ENCODE assay signal across 7 mouse cellular contexts in the genomic region with DNA sequence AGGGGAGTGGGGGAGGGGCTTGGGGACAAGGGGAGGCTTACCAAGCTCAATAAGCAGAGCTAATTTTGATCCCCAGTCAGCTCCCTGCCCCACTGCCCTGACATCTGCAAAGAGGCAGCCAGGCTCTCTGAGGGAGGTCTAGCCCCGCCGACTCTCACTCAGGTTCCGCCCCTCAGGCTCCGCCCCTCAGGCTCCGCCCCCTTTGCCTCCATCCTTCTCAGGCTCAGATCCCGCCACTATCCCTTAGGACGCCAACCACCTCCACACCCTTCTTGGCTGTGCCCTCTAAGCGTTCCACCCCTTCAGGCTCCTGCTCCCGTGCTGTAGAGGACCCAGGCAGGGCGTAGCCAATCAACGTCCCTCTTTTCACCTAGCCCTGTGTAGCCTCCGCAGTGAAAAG. TPM values are rescaled to one million over a fixed set of nuclear protein-coding genes. Genes with fewer than 3 reads are reported as not detected.
DNase-seq lines count a peak whose midpoint lies in the region; ATAC-seq and TF ChIP-seq lines count a peak whose summit lies in the region.

No protein-coding gene starts in this region.

- peak; percentile 57 for ATAC-seq in lung, postnatal 0 days
- peak; percentile 44; the same call in 1 of the 2 replicates for ATAC-seq in forebrain, embryonic 12.5 days (ENCODE audit: low FRiP score)
- peak; percentile 36; the same call in 1 of the 2 replicates for ATAC-seq in liver, embryonic 12.5 days

- no peak overlapping the region for H3K9ac ChIP-seq in lung, postnatal 0 days (replicated peaks; ENCODE audit: low read depth)
- no peak overlapping the region for H3K9ac ChIP-seq in forebrain, embryonic 12.5 days
- no peak overlapping the region for H3K9ac ChIP-seq in liver, embryonic 12.5 days

- H3K27ac ChIP-seq in lung, postnatal 0 days (ENCODE audit: low read length): no peak overlapping the region
- no peak overlapping the region for H3K27ac ChIP-seq in forebrain, embryonic 12.5 days
- H3K27ac ChIP-seq in liver, embryonic 12.5 days: no peak overlapping the region

- TF ChIP-seq CTCF in lung, postnatal 0 days (IDR thresholded peaks at IDR 0.05): no peak

- no peak overlapping the region for H3K4me3 ChIP-seq in lung, postnatal 0 days (ENCODE audit: low read depth, low read length)
- no peak overlapping the region for H3K4me3 ChIP-seq in forebrain, embryonic 12.5 days (replicated peaks)
- no peak overlapping the region for H3K4me3 ChIP-seq in liver, embryonic 12.5 days

- no peaks in the 10 kb centered on the region for H3K36me3 ChIP-seq in lung, postnatal 0 days (ENCODE audit: insufficient read depth, low read length)
- H3K36me3 ChIP-seq in forebrain, embryonic 12.5 days (replicated peaks): no peaks in the 10 kb centered on the region
- H3K36me3 ChIP-seq in liver, embryonic 12.5 days: no peaks in the 10 kb centered on the region

- H3K27me3 ChIP-seq in lung, postnatal 0 days (replicated peaks; ENCODE audit: insufficient read depth, low read length): no peaks in the 10 kb centered on the region
- peaks cover 37% of the 10 kb centered on the region for H3K27me3 ChIP-seq in forebrain, embryonic 12.5 days
- H3K27me3 ChIP-seq in liver, embryonic 12.5 days (replicated peaks): peaks cover 36% of the 10 kb centered on the region

- DNase-seq in lung, postnatal 0 days (ENCODE audit: low spot score): peak; percentile 32
- no peak for DNase-seq in lung, postnatal 4 days
- no peak for DNase-seq in thymus, postnatal 10 days (ENCODE audit: low spot score in 2 of 2)
- DNase-seq in gastrocnemius, adult 8-10 months (ENCODE audit: low spot score in 2 of 2): no peak
- DNase-seq in adrenal gland, adult 2 months: no peak

- 10% methylated on average over 9 of the region's 12 CpGs for WGBS in lung, postnatal 0 days
- WGBS in forebrain, embryonic 12.5 days: 6% methylated on average over 12 of the region's 12 CpGs
- WGBS in liver, embryonic 12.5 days (ENCODE audit: insufficient replicate concordance): 8% methylated on average over 11 of the region's 12 CpGs

- no peaks in the 10 kb centered on the region for H3K4me1 ChIP-seq in lung, postnatal 0 days (ENCODE audit: insufficient read depth, low read depth, low read length)
- peaks cover 53% of the 10 kb centered on the region for H3K4me1 ChIP-seq in forebrain, embryonic 12.5 days
- H3K4me1 ChIP-seq in liver, embryonic 12.5 days: peaks cover 23% of the 10 kb centered on the region

- H3K4me2 ChIP-seq in lung, postnatal 0 days (replicated peaks; ENCODE audit: low read depth, low read length): no peak overlapping the region
- peak overlapping the region; percentile 13; the same call in 1 of the 2 replicates for H3K4me2 ChIP-seq in forebrain, embryonic 12.5 days
- peak overlapping the region; percentile 8; the same call in 1 of the 2 replicates for H3K4me2 ChIP-seq in liver, embryonic 12.5 days

- TF ChIP-seq EP300 in lung, postnatal 0 days (IDR thresholded peaks at IDR 0.05): no peak

- no peaks in the 10 kb centered on the region for H3K9me3 ChIP-seq in lung, postnatal 0 days (ENCODE audit: low read length)
- H3K9me3 ChIP-seq in forebrain, embryonic 12.5 days: no peaks in the 10 kb centered on the region
- no peaks in the 10 kb centered on the region for H3K9me3 ChIP-seq in liver, embryonic 12.5 days (replicated peaks)

RNA-seq across cellular contexts. Expression of a gene that starts 49.0 kb away (rescaled TPM):
- polyA plus RNA-seq in lung, postnatal 0 days (2015; fragmentation: Nextera tagmentation; extraction: Ambion mirVana): 0.57 and 0.63 TPM in 2 replicates
- polyA plus RNA-seq in forebrain, embryonic 12.5 days (2016; fragmentation: Nextera tagmentation; extraction: Ambion mirVana): 9.9 and 10.7 TPM in 2 replicates
- polyA plus RNA-seq in liver, embryonic 12.5 days (2016; fragmentation: Nextera tagmentation; extraction: Ambion mirVana): 0.18 and 0.33 TPM in 2 replicates
- total RNA-seq in gastrocnemius, adult 8-10 months (2022): not detected
- under 1 TPM; 0.38 to 0.75 TPM for total RNA-seq in adrenal gland, adult 2 months (2021)
- polyA plus RNA-seq in adrenal gland, adult 2 months (2012; rRNA removed): 1.4 and 1.7 TPM in 2 replicates
